Mouse (Mus musculus): ENCODE measurements around the gene Cenpb. TPM values are rescaled to one million over a fixed set of nuclear protein-coding genes. Genes with fewer than 3 reads are reported as not detected.

Cenpb gene
- polyA plus RNA-seq, 1 experiment from 2014 or later, result 9.7 TPM

DNA sequence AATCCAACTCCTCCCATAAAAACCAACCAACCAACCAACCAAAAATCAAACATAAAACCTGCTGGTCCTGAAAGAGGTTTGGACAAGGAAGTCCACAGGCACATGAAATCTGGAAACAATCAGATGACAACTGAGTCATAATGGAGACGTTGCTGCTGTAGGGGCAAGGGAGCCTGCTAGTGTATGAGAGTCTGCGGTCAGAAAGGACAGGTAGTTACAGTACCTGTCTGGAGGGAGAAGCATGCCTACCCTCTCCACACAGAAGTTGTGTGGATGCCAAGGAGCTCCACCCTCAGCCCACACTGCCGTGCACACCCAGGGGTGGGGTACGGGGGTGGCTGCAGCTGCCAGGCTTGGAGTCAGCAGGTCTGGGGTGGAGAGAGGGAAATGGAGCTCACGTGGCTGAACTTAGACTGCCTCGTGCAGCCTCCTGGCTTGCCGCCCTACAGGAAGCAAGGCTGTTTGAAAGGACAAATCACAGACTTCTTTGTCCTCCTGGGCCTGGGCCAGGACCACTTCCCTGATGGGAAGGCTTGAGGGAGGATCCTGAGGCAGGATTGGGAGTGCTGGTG, 24.6 kb upstream of the Cenpb start:
- H3K9me3 ChIP-seq (replicated peaks; ENCODE audit: control insufficient read depth, low read length), result no peaks in the 10 kb centered on the region
- ATAC-seq (no peak), DNase-seq (ENCODE audit: low spot score) (peak; percentile 31)
- H3K4me1 ChIP-seq (ENCODE audit: control insufficient read depth, insufficient read depth, low read length), result peaks cover 3% of the 10 kb centered on the region; the same call in 1 of the 2 replicates
- H3K36me3 ChIP-seq (ENCODE audit: control insufficient read depth, insufficient read depth, low read length), result no peaks in the 10 kb centered on the region
- no peak overlapping the region for H3K9ac ChIP-seq (ENCODE audit: low read length)
- H3K4me2 ChIP-seq (ENCODE audit: low read length), result no peak overlapping the region
- H3K27ac ChIP-seq (ENCODE audit: low read depth, low read length), result no peak overlapping the region
- no peaks in the 10 kb centered on the region for H3K27me3 ChIP-seq (replicated peaks; ENCODE audit: control insufficient read depth, insufficient read depth, low read length)
- 54% methylated on average over 7 of the region's 7 CpGs for WGBS
- no peak overlapping the region for H3K4me3 ChIP-seq (ENCODE audit: low read depth, low read length)

DNA sequence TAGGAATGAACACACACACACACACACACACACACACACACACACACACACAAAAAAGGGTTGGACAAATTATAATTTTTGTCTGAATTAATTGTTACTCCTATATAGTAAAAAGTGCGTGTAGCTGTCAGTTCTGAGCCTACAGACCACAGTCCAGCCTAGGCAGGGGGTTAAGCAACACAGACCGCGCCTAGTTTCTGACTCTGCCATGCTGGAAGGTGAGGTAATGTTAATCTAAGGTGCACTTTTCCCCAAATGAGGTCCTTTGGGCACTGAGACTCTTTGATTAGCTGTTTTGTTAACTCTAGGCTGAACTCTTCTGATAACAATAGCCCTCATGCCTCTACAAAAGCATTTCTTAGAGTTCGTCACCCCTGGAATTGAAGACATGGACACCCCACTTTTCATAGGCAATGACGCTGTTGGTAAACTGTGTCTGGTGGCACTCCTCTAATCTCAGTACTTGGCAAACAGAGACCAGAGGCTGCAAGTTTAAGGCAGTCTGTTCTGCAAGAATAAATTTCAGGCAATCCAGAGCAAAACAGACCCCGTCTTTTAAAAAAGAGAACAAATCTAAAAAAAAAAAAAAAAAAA, 24.0 kb upstream of the Cenpb start:
- Histone ChIP-seq H3K9me3 (replicated peaks; ENCODE audit: control insufficient read depth, low read length) (no peaks in the 10 kb centered on the region), H3K27ac (ENCODE audit: low read depth, low read length) (no peak overlapping the region), H3K4me1 (ENCODE audit: control insufficient read depth, insufficient read depth, low read length) (no peaks in the 10 kb centered on the region), H3K36me3 (ENCODE audit: control insufficient read depth, insufficient read depth, low read length) (no peaks in the 10 kb centered on the region), H3K27me3 (replicated peaks; ENCODE audit: control insufficient read depth, insufficient read depth, low read length) (no peaks in the 10 kb centered on the region), H3K9ac (ENCODE audit: low read length) (no peak overlapping the region), H3K4me2 (ENCODE audit: low read length) (no peak overlapping the region), H3K4me3 (ENCODE audit: low read depth, low read length) (no peak overlapping the region)
- WGBS, result 84% methylated on average over 6 of the region's 6 CpGs
- DNase-seq (ENCODE audit: low spot score) (no peak), ATAC-seq (no peak)

DNA sequence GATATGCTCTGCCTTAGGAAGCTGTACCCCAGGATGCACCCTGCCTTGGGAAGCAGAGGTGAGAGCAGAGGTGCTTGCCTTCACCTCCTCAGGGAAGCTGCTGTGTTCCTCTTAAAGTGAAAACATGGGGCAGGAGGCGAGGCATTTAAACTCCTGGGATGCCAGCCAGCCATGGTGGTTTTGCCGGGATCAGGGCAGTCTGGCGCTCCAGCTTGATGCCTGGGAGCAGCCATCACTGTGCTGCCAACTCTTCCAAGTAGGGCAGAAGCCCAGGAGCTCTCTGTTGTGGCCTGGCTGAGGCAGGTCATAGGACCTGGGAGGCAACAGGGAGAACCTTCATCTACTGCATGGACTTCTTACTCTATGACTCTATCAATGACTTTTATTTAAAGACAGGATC, 21.4 kb upstream of the Cenpb start:
- WGBS, result 90% methylated on average over 3 of the region's 3 CpGs
- Histone ChIP-seq H3K4me2 (ENCODE audit: low read length) (no peak overlapping the region), H3K4me3 (ENCODE audit: low read depth, low read length) (no peak overlapping the region), H3K27ac (ENCODE audit: low read depth, low read length) (no peak overlapping the region), H3K36me3 (ENCODE audit: control insufficient read depth, insufficient read depth, low read length) (0 out of 2 replicates have a peak, but pooled peaks cover 6% of the 10 kb centered on the region), H3K9me3 (replicated peaks; ENCODE audit: control insufficient read depth, low read length) (no peaks in the 10 kb centered on the region), H3K27me3 (replicated peaks; ENCODE audit: control insufficient read depth, insufficient read depth, low read length) (no peaks in the 10 kb centered on the region), H3K9ac (ENCODE audit: low read length) (no peak overlapping the region), H3K4me1 (ENCODE audit: control insufficient read depth, insufficient read depth, low read length) (no peaks in the 10 kb centered on the region)
- ATAC-seq, result no peak
- no peak for DNase-seq (ENCODE audit: low spot score)

DNA sequence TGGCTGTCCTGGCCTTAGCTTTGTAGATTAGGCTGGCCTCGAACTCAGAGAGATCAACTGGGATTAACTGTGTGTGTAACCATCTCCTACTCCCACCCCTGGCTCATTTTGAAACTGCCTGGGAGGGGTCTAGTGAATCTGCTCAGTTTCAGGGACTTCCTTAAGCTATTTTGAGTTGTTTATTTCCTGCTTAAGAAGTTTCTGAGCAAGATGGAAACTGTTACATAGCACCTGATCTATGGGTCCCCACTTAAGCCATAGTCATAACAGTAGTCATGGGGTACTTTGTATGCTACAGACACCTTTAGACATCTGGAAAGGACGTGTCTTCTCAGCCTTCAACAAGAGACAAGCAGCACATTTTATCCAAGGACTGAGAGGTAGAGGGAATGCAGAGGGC, 20.8 kb upstream of the Cenpb start:
- Histone ChIP-seq H3K9me3 (replicated peaks; ENCODE audit: control insufficient read depth, low read length) (no peaks in the 10 kb centered on the region), H3K4me3 (ENCODE audit: low read depth, low read length) (no peak overlapping the region), H3K4me2 (ENCODE audit: low read length) (no peak overlapping the region), H3K9ac (ENCODE audit: low read length) (no peak overlapping the region), H3K36me3 (ENCODE audit: control insufficient read depth, insufficient read depth, low read length) (0 out of 2 replicates have a peak, but pooled peaks cover 6% of the 10 kb centered on the region), H3K4me1 (ENCODE audit: control insufficient read depth, insufficient read depth, low read length) (no peaks in the 10 kb centered on the region), H3K27me3 (replicated peaks; ENCODE audit: control insufficient read depth, insufficient read depth, low read length) (no peaks in the 10 kb centered on the region), H3K27ac (ENCODE audit: low read depth, low read length) (no peak overlapping the region)
- ATAC-seq (no peak), DNase-seq (ENCODE audit: low spot score) (no peak)
- 85% methylated on average over 2 of the region's 2 CpGs for WGBS

DNA sequence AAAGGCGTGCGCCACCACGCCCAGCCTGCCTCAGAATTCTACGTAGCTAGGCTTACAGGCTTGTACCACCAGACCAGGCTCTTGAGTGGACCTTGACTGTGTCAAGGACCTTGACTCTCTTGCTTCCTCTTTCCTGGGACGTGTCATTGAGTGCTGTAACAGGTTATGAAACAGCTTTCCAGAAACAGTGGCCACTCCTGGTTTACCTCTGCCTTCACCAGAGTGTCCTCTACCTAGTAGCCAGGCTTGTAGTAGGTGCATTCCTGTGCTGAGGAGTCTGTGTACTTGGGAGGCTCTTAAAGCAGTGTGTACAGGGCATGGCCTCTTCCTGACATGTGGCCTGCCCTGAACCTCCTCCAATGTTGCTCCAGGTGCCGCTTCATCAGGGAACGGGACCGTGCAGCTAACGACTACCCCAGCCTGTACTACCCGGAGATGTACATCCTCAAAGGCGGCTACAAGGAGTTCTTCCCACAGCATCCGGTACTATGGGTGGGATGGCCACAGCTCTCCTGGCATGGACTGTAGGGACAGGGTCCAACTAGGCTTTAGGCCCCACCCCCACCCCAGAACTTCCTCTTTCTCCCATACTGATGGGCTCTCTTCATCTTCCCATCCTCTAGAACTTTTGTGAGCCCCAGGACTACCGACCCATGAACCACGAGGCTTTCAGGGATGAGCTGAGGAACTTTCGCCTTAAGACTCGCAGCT, 16.9 kb upstream of the Cenpb start:
- H3K4me3 ChIP-seq (ENCODE audit: low read depth, low read length), result no peak overlapping the region
- no peak overlapping the region for H3K4me2 ChIP-seq (ENCODE audit: low read length)
- DNase-seq (ENCODE audit: low spot score), result no peak
- H3K27ac ChIP-seq (ENCODE audit: low read depth, low read length), result no peak overlapping the region
- H3K9me3 ChIP-seq (replicated peaks; ENCODE audit: control insufficient read depth, low read length), result no peaks in the 10 kb centered on the region
- no peaks in the 10 kb centered on the region for H3K27me3 ChIP-seq (replicated peaks; ENCODE audit: control insufficient read depth, insufficient read depth, low read length)
- no peak for ATAC-seq
- H3K9ac ChIP-seq (ENCODE audit: low read length), result no peak overlapping the region
- no peaks in the 10 kb centered on the region for H3K4me1 ChIP-seq (ENCODE audit: control insufficient read depth, insufficient read depth, low read length)
- WGBS, result 92% methylated on average over 16 of the region's 16 CpGs
- peaks cover 36% of the 10 kb centered on the region for H3K36me3 ChIP-seq (ENCODE audit: control insufficient read depth, insufficient read depth, low read length)

DNA sequence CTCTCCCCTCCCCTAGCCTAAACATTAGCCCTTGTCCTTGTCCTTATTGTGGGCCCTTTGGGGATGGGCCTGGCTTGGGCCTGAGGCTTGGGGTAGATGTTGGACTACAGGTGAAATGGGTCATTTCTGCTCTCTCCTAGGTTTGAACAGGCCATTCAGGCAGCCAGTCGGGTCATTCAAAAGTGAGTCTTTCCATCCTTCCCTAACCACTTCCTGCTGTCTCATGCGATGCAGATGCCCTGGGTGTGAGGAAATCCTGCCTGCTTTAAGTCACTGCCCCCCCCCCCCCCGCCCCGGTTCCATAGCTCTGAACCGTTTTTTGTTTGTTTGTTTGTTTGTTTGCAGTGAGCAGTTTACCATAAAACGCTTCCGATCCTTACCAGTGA, 11.1 kb upstream of the Cenpb start:
- Histone ChIP-seq H3K4me3 (ENCODE audit: low read depth, low read length) (no peak overlapping the region), H3K4me1 (ENCODE audit: control insufficient read depth, insufficient read depth, low read length) (peaks cover 26% of the 10 kb centered on the region), H3K9me3 (replicated peaks; ENCODE audit: control insufficient read depth, low read length) (no peaks in the 10 kb centered on the region), H3K4me2 (ENCODE audit: low read length) (0 out of 2 replicates have a peak overlapping the region, but pooled peaks have one; percentile 14), H3K27me3 (replicated peaks; ENCODE audit: control insufficient read depth, insufficient read depth, low read length) (no peaks in the 10 kb centered on the region), H3K36me3 (ENCODE audit: control insufficient read depth, insufficient read depth, low read length) (peaks cover 35% of the 10 kb centered on the region), H3K27ac (ENCODE audit: low read depth, low read length) (peak overlapping the region; percentile 65; the same call in 1 of the 2 replicates), H3K9ac (ENCODE audit: low read length) (0 out of 2 replicates have a peak overlapping the region, but pooled peaks have one; percentile 8)
- no peak for DNase-seq (ENCODE audit: low spot score)
- 68% methylated on average over 7 of the region's 7 CpGs for WGBS
- ATAC-seq, result no peak

DNA sequence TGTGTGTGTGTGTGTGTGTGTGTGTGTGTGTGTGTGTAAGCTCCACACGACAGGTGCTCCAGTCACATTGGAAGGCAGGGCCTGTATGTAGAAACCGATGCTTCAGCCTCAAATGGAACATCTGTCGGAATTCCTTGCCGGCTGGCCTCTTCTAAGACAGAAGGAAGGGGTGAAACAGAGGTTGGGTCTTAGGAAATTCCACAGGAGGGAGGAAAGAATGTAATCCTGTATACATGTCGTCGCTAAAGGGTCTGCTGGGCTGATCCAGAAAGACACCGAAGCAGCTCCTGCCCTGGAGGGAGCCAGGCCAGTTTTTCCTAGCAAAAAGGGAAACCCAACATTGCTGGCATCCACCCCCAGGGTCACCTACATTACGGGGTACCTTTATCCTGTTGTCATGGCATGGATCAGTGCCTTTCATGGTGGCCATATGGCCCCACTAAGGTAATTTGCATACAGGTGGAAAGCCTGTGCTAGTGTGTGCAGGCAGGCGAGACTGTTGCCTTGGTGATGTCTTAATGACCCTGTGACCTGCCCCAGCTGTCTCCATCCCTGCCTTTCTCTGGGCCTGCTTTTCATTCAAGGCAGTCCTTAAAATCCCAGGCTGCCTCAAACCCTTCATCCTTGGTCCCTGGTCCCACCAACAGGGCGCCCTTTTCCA, 10.6 kb upstream of the Cenpb start:
- Histone ChIP-seq H3K36me3 (ENCODE audit: control insufficient read depth, insufficient read depth, low read length) (peaks cover 35% of the 10 kb centered on the region), H3K27ac (ENCODE audit: low read depth, low read length) (peak overlapping the region; percentile 65), H3K27me3 (replicated peaks; ENCODE audit: control insufficient read depth, insufficient read depth, low read length) (no peaks in the 10 kb centered on the region), H3K9me3 (replicated peaks; ENCODE audit: control insufficient read depth, low read length) (no peaks in the 10 kb centered on the region), H3K4me1 (ENCODE audit: control insufficient read depth, insufficient read depth, low read length) (peaks cover 26% of the 10 kb centered on the region), H3K4me2 (ENCODE audit: low read length) (peak overlapping the region; percentile 14; the same call in 1 of the 2 replicates), H3K9ac (ENCODE audit: low read length) (peak overlapping the region; percentile 8; the same call in 1 of the 2 replicates), H3K4me3 (ENCODE audit: low read depth, low read length) (no peak overlapping the region)
- DNase-seq (ENCODE audit: low spot score) (peak; percentile 63), ATAC-seq (peak; percentile 57)
- 12% methylated on average over 10 of the region's 10 CpGs for WGBS

DNA sequence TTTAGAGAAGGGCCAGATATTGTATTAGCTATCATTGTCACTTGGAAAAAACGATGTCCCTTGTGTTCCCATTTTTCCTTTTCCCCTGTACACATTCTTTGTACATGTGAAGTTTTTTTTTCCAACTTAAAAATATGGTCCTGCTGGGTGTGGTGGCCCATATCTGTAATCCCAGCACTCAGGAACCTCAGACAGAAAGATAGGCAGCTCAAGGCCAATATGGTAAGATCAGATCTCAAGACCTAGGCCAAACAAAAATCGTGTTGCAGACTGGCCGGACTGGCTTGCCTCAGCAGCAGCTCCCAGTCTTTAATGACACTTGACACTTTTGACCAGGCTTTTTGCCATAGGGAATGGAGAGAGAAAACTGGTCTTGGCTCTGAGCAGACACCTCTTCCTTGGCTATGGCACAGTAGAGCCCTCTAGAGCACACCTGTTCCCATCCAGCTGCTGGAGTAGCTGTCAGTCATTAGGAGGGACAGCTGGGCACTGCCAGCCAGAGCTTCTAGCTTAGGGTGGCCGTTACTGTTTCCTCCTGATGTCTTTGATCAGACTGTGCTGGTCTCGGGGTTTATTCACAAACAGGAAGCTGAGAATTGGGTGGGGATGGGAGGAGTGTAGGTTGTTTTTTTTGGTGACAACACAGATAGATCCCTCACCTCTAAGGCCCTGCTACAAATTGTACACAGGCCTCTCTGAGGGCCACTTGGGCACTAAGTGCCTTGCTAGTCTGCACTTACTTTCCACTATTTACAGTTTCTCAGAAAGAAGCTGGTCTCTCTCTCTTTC, 9.8 kb upstream of the Cenpb start:
- 36% methylated on average over 5 of the region's 5 CpGs for WGBS
- Histone ChIP-seq H3K4me2 (ENCODE audit: low read length) (peak overlapping the region; percentile 11; the same call in 1 of the 2 replicates), H3K4me3 (ENCODE audit: low read depth, low read length) (no peak overlapping the region), H3K27ac (ENCODE audit: low read depth, low read length) (peak overlapping the region; percentile 65), H3K4me1 (ENCODE audit: control insufficient read depth, insufficient read depth, low read length) (peaks cover 26% of the 10 kb centered on the region), H3K36me3 (ENCODE audit: control insufficient read depth, insufficient read depth, low read length) (peaks cover 29% of the 10 kb centered on the region), H3K27me3 (replicated peaks; ENCODE audit: control insufficient read depth, insufficient read depth, low read length) (no peaks in the 10 kb centered on the region), H3K9ac (ENCODE audit: low read length) (peak overlapping the region; percentile 1; the same call in 1 of the 2 replicates), H3K9me3 (replicated peaks; ENCODE audit: control insufficient read depth, low read length) (no peaks in the 10 kb centered on the region)
- DNase-seq (ENCODE audit: low spot score) (no peak), ATAC-seq (no peak)
